Mouse (Mus musculus) forebrain, embryonic 15.5 days (tissue): ENCODE measurements around the gene Pappa. TPM values are rescaled to one million over a fixed set of nuclear protein-coding genes. Genes with fewer than 3 reads are reported as not detected.

ENCODE experiments used
- ATAC-seq: fragments of 200-750 bp; cut with Nextera tagmentation; replicated peaks from 2 replicates; pipeline ENCODE4 v1.8.0; 2017; ENCODE audit warnings: mild to moderate bottlenecking, moderate TSS enrichment, moderate library complexity
- H3K27ac ChIP-seq: fragments of 300-500 bp; sonication (generic); replicated peaks from 2 replicates; pipeline ENCODE4 v1.5.1; 2015; ENCODE audit warnings: mild to moderate bottlenecking, inconsistent platforms
- H3K27me3 ChIP-seq: fragments of 300-500 bp; sonication (generic); 2 replicates; pipeline ENCODE4 v1.6.1; 2015; ENCODE audit warnings: inconsistent platforms
- H3K36me3 ChIP-seq: fragments of 300-500 bp; sonication (generic); 2 replicates; pipeline ENCODE4 v1.6.1; 2015; ENCODE audit warnings: mild to moderate bottlenecking, inconsistent platforms
- H3K4me1 ChIP-seq: fragments of 300-500 bp; sonication (generic); 2 replicates; pipeline ENCODE4 v1.6.1; 2015; ENCODE audit warnings: inconsistent platforms
- H3K4me2 ChIP-seq: fragments of 300-500 bp; sonication (generic); replicated peaks from 2 replicates; pipeline ENCODE4 v1.6.1; 2015; ENCODE audit warnings: mild to moderate bottlenecking, inconsistent platforms
- H3K4me3 ChIP-seq: fragments of 300-500 bp; sonication (generic); 2 replicates; pipeline ENCODE4 v1.5.1; 2015; ENCODE audit warnings: mild to moderate bottlenecking, inconsistent platforms
- H3K9ac ChIP-seq: fragments of 300-500 bp; sonication (generic); replicated peaks from 2 replicates; pipeline ENCODE4 v1.6.1; 2015; ENCODE audit warnings: mild to moderate bottlenecking, inconsistent platforms
- H3K9me3 ChIP-seq: fragments of 300-500 bp; sonication (generic); 2 replicates; pipeline ENCODE4 v1.6.1; 2016; ENCODE audit warnings: inconsistent platforms
- WGBS: fragments of 180-500 bp; shearing (Covaris S2); methylation state at CpG from one replicate; pipeline ENCODE4 v1.1.7; 2015; ENCODE audit warnings: mixed read lengths; 5-methylcytosine and 5-hydroxymethylcytosine counted together
- polyA plus RNA-seq: library from polyadenylated mRNA; unstranded; fragments of >200 nt; fragmentation: Nextera tagmentation; extraction: Ambion mirVana; gene quantifications from 2 replicates; pipeline ENCODE4 v1.2.1, GENCODE M21; 2015

The Pappa gene
- polyA plus RNA-seq, 1 experiment from 2014 or later, result 0.39 TPM

DNA sequence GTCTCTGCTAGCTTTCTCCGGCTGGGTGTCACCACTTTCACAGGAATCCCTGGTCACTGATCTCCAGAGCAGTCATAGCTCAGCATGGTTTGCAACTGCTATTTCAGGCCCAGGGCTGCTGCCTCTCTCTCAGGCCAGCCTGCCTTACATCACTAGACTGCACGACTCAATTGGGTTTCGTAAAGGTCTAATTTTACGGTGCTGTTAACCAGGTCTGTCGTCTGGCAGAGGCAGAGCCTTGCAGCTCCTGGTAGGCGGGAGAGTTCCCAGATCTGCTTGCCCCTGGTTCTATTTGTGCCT is 3.3 kb downstream of the Pappa start:
- peak; percentile 3; the same call in 1 of the 2 replicates for ATAC-seq
- WGBS, result 9% methylated on average over 6 of the region's 6 CpGs
- peak overlapping the region; percentile 32; the same call in 1 of the 2 replicates for H3K9ac ChIP-seq
- 0 out of 2 replicates have a peak overlapping the region, but pooled peaks have one; percentile 53 for H3K4me3 ChIP-seq
- H3K27me3 ChIP-seq, result peaks cover 21% of the 10 kb centered on the region; the same call in 1 of the 2 replicates
- H3K27ac ChIP-seq, result no peak overlapping the region
- H3K4me2 ChIP-seq, result peak overlapping the region; percentile 95
- H3K9me3 ChIP-seq, result no peaks in the 10 kb centered on the region
- no peaks in the 10 kb centered on the region for H3K36me3 ChIP-seq
- peaks cover 41% of the 10 kb centered on the region for H3K4me1 ChIP-seq

DNA sequence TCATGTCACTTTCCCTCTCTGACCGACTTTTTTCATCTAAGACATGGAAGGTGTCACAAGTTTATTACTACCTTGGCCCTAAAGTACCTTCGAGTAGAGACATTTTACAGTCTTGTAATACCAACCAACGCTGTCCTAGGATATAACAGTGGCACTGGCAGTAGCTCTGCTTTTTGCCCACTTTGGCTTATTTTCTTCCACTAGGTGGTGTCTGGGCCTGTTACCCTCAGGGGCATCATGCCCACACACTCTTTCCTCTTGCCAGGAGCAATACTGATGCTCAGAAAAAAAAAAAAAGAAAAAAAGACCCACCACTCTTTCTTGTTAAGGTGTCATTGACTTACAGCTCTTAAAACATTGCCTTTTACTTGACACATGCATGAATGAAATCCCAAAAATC is 8.7 kb downstream of the Pappa start:
- ATAC-seq, result no peak
- Histone ChIP-seq H3K27ac (no peak overlapping the region), H3K4me1 (no peaks in the 10 kb centered on the region), H3K27me3 (peaks cover 8% of the 10 kb centered on the region; the same call in 1 of the 2 replicates), H3K4me3 (no peak overlapping the region), H3K4me2 (no peak overlapping the region), H3K9ac (no peak overlapping the region), H3K36me3 (no peaks in the 10 kb centered on the region), H3K9me3 (no peaks in the 10 kb centered on the region)
- 80% methylated on average over 3 of the region's 3 CpGs for WGBS

DNA sequence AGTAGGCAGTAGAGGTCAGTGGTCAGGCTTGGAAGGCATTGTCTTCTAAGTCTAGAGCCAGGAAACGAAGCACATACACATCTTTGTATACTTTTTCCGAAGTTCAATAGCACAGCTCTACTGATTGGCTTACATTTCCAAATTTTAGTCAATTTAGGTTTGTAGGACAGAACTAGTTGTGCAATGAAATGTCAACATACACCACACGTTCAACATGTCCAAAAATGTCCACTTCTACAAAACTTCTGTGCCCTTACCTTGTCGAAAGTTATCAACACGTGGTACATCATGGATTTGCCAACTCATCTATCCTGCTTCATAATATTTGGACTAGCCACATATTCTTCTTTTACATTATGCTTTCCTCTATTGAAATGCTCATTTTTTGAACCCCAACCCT is 10.4 kb downstream of the Pappa start:
- H3K27me3 ChIP-seq, result no peaks in the 10 kb centered on the region
- ATAC-seq, result no peak
- H3K9me3 ChIP-seq, result no peaks in the 10 kb centered on the region
- H3K4me3 ChIP-seq, result no peak overlapping the region
- H3K4me1 ChIP-seq, result no peaks in the 10 kb centered on the region
- H3K36me3 ChIP-seq, result no peaks in the 10 kb centered on the region
- 91% methylated on average over 5 of the region's 5 CpGs for WGBS
- H3K9ac ChIP-seq, result no peak overlapping the region
- H3K27ac ChIP-seq, result no peak overlapping the region
- no peak overlapping the region for H3K4me2 ChIP-seq

DNA sequence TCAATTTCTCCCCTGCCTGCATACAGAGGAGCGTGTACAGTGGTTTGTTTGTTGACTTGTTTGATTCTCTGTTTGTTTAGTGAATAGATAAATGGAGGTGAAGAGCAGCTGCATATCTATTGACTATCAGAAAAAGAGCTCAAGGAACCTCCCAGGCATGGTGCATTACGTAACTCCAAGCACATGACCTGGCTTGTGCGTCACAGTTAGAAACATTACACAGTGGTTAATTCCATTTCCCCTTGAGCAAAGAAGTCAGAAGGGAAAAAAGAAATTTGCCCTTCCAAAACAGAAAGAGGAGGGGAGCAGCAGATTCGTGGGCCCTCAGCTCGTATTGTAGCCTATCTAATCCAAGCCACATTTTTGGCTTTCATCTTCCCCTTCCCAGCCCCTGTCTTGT is 11.1 kb downstream of the Pappa start:
- 74% methylated on average over 5 of the region's 5 CpGs for WGBS
- no peak overlapping the region for H3K27ac ChIP-seq
- no peak for ATAC-seq

DNA sequence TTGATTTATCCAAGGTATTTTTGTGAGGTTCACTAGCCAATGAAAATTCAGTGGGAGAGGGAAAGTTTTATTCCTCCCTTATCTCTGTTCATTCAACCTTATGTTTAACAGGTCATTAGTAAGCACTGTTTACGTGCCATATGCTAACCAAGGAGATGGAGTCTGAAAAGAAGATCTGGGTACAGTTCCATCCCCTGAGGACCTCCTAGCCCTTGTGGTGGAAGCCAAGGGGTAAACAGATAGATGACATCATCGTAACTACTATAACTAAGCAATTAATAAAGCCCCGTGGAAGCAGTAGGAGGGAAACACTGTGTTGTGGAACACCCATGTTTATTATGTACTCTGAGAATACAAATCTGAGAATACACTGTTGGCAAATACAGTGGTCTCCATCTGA is 12.6 kb downstream of the Pappa start:
- Histone ChIP-seq H3K9ac (no peak overlapping the region), H3K4me3 (no peak overlapping the region), H3K9me3 (no peaks in the 10 kb centered on the region), H3K36me3 (no peaks in the 10 kb centered on the region), H3K27me3 (no peaks in the 10 kb centered on the region), H3K4me1 (no peaks in the 10 kb centered on the region), H3K4me2 (no peak overlapping the region), H3K27ac (no peak overlapping the region)
- WGBS, result 50% methylated on average over 3 of the region's 3 CpGs
- no peak for ATAC-seq

More for the DNA sequence above, 11.1 kb downstream of the Pappa start:
- Histone ChIP-seq H3K4me2 (no peak overlapping the region), H3K4me1 (no peaks in the 10 kb centered on the region), H3K4me3 (no peak overlapping the region), H3K27me3 (no peaks in the 10 kb centered on the region), H3K9ac (no peak overlapping the region), H3K36me3 (no peaks in the 10 kb centered on the region), H3K9me3 (no peaks in the 10 kb centered on the region)

DNA sequence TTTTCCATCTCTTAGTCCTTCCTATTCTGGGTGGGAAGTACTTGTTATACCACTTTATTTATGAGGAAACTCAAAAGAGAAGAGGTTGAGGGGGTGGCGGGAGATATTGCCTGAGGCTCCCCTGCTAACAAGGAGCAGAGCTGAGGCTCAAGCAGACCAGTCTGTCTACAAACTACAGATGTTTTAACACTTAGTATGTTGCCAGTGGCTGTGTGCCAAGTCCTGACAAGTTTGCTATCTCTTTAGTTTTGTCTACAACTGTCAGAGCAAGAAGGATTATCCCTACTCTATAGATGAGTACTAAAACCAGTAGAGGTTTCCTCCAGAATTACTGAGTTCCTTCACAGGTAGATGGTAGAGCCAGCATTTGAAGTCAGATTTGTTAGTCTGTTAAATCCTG is 23.0 kb downstream of the Pappa start:
- H3K4me1 ChIP-seq, result no peaks in the 10 kb centered on the region
- no peak overlapping the region for H3K4me2 ChIP-seq
- ATAC-seq, result no peak
- no peaks in the 10 kb centered on the region for H3K36me3 ChIP-seq
- no peak overlapping the region for H3K4me3 ChIP-seq
- WGBS, result 71% methylated on average over 1 of the region's 1 CpGs
- no peaks in the 10 kb centered on the region for H3K27me3 ChIP-seq
- no peaks in the 10 kb centered on the region for H3K9me3 ChIP-seq
- H3K9ac ChIP-seq, result no peak overlapping the region
- H3K27ac ChIP-seq, result no peak overlapping the region

DNA sequence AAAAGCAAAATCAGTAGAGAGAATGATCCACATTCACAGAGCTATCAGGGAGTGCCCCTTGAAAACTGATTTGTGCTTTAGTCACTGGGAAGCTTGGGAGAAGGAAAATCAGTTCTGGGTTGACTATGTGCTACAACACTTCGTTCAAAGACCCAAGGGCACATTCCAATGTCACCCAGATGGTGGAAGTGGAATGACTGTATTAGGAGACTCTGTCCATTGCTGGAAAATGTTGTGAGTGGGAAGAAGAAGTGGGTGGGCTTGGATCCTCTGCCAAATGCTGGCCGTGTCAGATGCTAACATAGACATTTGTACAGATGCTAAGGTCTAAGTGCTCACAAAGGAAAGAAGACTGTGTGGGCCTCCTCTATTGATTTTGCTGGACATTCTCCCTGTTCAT is 29.6 kb downstream of the Pappa start:
- ATAC-seq, result no peak
- 89% methylated on average over 2 of the region's 2 CpGs for WGBS

DNA sequence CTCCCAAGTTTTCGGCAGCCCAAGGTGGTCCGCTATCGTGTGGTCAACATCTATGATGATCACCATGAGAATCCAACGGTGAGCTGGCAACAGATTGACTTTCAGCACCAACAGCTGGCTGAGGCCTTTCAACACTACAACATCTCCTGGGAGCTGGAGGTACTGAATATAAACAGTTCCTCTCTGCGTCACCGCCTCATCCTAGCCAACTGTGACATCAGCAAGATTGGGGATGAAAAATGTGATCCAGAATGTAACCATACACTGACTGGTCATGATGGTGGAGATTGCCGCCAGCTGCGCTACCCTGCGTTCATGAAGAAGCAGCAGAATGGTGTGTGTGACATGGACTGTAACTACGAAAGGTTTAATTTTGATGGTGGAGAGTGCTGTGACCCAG is 32.3 kb downstream of the Pappa start:
- no peaks in the 10 kb centered on the region for H3K27me3 ChIP-seq
- H3K4me2 ChIP-seq, result no peak overlapping the region
- WGBS, result 96% methylated on average over 10 of the region's 10 CpGs
- H3K9me3 ChIP-seq, result no peaks in the 10 kb centered on the region
- H3K4me3 ChIP-seq, result no peak overlapping the region
- H3K9ac ChIP-seq, result no peak overlapping the region
- no peaks in the 10 kb centered on the region for H3K36me3 ChIP-seq
- ATAC-seq, result no peak
- H3K4me1 ChIP-seq, result no peaks in the 10 kb centered on the region
- H3K27ac ChIP-seq, result no peak overlapping the region

More for the DNA sequence above, 29.6 kb downstream of the Pappa start:
- Histone ChIP-seq H3K4me1 (no peaks in the 10 kb centered on the region), H3K4me2 (no peak overlapping the region), H3K9me3 (no peaks in the 10 kb centered on the region), H3K27me3 (no peaks in the 10 kb centered on the region), H3K9ac (no peak overlapping the region), H3K27ac (no peak overlapping the region), H3K4me3 (no peak overlapping the region), H3K36me3 (no peaks in the 10 kb centered on the region)

DNA sequence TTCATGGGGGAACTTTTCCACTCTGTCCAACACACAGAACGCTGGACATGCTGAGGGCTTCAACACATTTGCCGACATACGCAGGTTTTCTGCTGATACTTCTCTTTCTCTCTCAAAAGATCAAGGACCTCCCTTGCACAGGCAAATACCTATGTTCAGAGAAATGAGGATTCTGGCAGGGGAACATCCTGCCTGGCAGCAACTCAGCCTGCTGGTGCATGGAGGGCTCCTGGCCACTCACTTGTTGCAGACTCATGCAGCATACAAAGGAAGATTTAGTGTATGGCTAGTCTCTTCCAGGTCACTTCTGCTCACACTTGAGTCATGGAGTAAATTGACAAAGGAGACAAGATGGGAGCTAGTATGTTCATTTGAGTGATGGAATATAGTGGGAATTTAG is 34.7 kb downstream of the Pappa start:
- H3K36me3 ChIP-seq, result no peaks in the 10 kb centered on the region
- no peak overlapping the region for H3K4me2 ChIP-seq
- H3K27me3 ChIP-seq, result no peaks in the 10 kb centered on the region
- no peaks in the 10 kb centered on the region for H3K9me3 ChIP-seq
- no peak for ATAC-seq
- H3K9ac ChIP-seq, result no peak overlapping the region
- no peak overlapping the region for H3K4me3 ChIP-seq
- H3K27ac ChIP-seq, result no peak overlapping the region
- no peaks in the 10 kb centered on the region for H3K4me1 ChIP-seq
- WGBS, result 92% methylated on average over 3 of the region's 3 CpGs

DNA sequence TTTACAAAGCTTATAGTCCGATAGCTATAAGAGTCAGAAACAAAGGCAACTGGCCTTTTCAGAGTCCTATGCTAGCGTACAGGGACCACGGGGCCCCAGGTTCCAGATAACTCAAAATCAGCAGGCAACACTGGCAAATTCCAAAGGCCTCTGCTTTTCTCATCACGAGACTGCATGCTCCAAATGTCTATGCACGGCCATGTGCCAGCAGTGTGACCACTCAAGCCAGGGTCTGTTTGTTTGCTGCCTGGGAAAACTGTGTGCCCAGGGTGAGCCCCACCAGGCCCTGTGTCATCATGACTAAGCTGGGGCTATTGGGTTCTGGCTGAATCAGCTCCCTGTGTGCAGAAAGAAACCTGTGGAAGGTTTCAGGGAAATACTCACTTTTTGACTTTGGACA is 35.5 kb downstream of the Pappa start:
- Histone ChIP-seq H3K4me2 (no peak overlapping the region), H3K9me3 (no peaks in the 10 kb centered on the region), H3K36me3 (no peaks in the 10 kb centered on the region), H3K4me3 (no peak overlapping the region), H3K27me3 (no peaks in the 10 kb centered on the region), H3K9ac (no peak overlapping the region), H3K4me1 (no peaks in the 10 kb centered on the region), H3K27ac (no peak overlapping the region)
- ATAC-seq, result no peak
- WGBS, result 61% methylated on average over 5 of the region's 5 CpGs

DNA sequence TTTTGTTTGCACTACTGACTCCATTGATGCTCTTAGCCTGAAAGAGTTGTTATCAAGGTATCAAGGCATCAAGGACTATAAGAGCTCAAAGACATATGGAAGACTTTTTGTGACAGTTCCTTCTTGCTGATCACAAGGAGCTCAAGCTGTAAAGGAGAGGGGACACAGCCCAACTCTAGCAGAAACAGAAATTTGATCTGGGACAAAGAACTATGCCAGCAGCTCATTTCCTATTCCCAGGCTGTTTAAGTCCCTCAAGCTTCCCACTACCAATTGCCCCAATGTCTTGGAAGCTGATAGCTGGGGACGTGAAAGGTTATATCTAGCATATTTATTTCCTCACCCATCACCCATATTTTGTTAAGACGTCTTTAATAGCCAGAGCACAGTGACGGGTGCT is 39.7 kb downstream of the Pappa start:
- WGBS, result 88% methylated on average over 3 of the region's 3 CpGs
- Histone ChIP-seq H3K9me3 (no peaks in the 10 kb centered on the region), H3K27me3 (no peaks in the 10 kb centered on the region), H3K27ac (no peak overlapping the region), H3K4me3 (no peak overlapping the region), H3K4me2 (no peak overlapping the region), H3K4me1 (no peaks in the 10 kb centered on the region), H3K36me3 (no peaks in the 10 kb centered on the region), H3K9ac (no peak overlapping the region)
- ATAC-seq, result no peak

DNA sequence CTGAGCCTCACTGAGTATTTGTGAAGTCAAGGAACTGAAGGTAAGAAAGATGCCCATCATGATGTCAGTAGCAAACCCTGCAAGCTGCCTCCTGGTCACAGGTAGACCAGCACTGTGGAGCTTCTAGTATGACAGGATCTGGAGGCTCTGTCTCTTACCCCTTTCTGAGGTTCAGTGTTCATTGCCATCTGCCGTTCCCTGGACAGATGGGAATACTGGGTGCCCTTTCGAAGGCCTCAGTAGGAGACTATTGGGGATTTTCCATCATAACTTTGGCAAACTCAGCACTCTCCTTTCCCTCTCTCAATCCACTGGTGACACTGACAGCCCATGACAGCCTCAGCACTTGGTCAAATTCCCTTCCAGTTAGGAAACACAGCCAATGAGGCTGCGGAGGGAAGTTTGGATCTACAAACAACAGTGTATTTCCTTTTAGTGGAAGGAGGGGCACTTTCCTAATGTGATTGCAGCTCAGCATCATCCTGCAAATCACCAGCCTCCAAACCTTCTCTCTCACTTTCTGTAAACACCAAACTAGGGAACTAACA is 42.4 kb downstream of the Pappa start:
- 87% methylated on average over 3 of the region's 3 CpGs for WGBS
- H3K4me3 ChIP-seq, result no peak overlapping the region
- no peak overlapping the region for H3K27ac ChIP-seq
- H3K9ac ChIP-seq, result no peak overlapping the region
- H3K9me3 ChIP-seq, result no peaks in the 10 kb centered on the region
- ATAC-seq, result no peak
- H3K4me2 ChIP-seq, result no peak overlapping the region
- H3K4me1 ChIP-seq, result no peaks in the 10 kb centered on the region
- H3K36me3 ChIP-seq, result no peaks in the 10 kb centered on the region
- H3K27me3 ChIP-seq, result no peaks in the 10 kb centered on the region

DNA sequence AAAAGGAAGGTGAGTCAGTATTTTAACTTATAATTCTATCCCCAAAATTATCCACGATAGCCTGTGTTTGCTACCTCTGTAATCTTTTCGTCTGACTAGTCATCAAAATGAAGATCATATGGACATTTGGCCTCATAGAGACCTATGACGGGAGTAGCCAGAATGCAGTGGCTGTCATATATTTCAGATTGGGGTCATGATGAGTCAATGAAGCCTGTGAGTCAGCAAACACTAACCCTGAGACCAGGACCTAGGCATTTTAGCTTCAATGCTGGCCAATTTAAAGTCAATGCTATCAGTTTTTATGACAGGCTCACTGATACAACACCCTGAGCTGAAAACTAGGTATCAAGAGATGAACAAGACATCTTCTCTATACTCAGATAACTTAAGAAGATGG is 50.5 kb downstream of the Pappa start:
- Histone ChIP-seq H3K4me1 (no peaks in the 10 kb centered on the region), H3K9ac (no peak overlapping the region), H3K36me3 (no peaks in the 10 kb centered on the region), H3K27me3 (no peaks in the 10 kb centered on the region), H3K4me3 (no peak overlapping the region), H3K9me3 (no peaks in the 10 kb centered on the region), H3K4me2 (no peak overlapping the region), H3K27ac (no peak overlapping the region)
- no peak for ATAC-seq
- 95% methylated on average over 3 of the region's 3 CpGs for WGBS
